Mouse (Mus musculus) kidney, adult 2 months (tissue): Measurements from ENCODE around the gene Sept6.

Experiments
- CTCF ChIP-seq: fragments of 200-500 bp; conservative IDR thresholded peaks from 2 replicates; pipeline ENCODE4 v1.5.1; 2011; ENCODE audit warnings: low read depth, mild to moderate bottlenecking, control low read depth, low read length, moderate library complexity, mixed read lengths; ENCODE audit not compliant: insufficient read depth, insufficient read length
- POLR2A ChIP-seq: fragments of 200-500 bp; IDR thresholded peaks from one replicate; pipeline ENCODE4 v1.6.1; 2011; ENCODE audit warnings: low read depth, low read length, control low read depth

DNA sequence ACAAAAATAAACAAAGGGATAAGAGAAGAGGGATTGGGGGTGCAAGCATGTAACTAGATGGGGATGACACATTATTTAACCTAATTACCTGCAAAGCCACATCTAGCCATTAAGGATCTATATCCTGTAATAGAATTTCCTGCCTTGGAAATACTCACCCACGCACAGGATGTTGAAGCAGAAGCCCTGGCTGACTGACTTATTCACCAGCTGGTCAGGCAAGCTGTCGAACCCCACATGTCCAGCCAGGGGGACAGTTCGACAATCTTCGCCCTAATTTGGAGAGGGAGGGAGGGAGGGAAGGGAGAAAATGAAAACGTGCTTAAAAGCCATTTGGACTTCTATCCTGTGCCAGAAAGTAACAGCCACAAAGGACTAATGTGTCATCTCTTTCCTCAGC, 16.7 kb downstream of the Sept6 start:
- TF ChIP-seq CTCF (no peak), POLR2A (no peak)
